Mouse (Mus musculus) kidney, postnatal 4 days (tissue): ENCODE data around the gene Cdk19.
A peak's percentile ranks its signal among the peaks of the same experiment; 100 is the strongest.

Experiments
- DNase-seq, 2 experiments: peaks; one replicate each; pipeline ENCODE4 v3.0.0; 2021; ENCODE audit warnings: mixed read lengths in 2 of 2

The Cdk19 gene

DNA sequence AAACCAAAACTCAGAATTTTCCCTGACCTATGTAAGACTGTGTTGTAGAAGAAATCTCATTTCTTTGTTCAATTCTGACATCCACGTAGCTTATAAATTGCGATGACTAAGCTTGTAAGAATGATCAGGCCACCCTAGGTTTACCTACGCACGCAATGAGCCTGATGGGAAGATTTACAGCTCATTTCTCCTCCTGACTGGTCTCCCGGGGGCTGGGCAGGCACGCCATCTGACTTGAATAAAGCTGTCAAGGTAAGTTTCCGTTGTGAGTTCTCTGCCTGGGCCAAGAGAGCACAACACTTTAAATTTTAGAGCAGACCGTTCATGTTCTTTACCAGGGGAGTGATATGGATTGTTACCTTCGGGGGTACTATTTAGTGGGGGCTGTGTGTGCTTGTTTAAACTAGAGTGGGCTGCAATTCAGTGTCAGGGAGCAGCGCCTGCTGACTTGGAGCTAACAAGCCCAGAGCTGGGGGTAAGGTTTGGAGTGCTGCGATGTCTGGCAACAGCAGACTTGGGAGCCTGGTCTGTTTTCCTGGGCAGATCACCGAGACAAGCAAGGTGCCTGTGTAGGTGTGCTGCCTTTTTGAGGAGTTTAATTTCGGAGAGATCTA, at the start of gene Cdk19:
Cdk19 (plus strand) TSS at position 214 of the 614 bp plus-strand sequence.
- DNase-seq, result peak in 1 of 2 experiments; percentile 19

DNA sequence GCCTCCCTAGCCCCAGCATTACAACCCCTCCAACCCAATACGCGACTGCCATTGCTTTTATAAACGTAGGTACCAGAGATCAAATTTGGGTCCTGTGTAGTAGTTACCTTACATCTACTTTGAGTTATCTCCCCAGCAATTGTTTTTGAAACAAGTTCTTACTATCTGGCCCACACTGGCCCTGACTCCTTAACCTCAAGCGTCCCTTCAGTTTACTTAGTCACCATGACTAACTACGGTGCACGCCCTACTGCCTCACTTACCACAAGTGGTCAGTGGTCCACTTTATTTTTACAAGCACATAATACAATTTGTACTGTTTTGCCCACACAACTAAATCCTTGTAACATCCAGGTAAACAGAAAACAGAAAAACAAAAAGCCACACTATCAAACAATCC, 46.7 kb upstream of the Cdk19 start:
- DNase-seq, result no peak

DNA sequence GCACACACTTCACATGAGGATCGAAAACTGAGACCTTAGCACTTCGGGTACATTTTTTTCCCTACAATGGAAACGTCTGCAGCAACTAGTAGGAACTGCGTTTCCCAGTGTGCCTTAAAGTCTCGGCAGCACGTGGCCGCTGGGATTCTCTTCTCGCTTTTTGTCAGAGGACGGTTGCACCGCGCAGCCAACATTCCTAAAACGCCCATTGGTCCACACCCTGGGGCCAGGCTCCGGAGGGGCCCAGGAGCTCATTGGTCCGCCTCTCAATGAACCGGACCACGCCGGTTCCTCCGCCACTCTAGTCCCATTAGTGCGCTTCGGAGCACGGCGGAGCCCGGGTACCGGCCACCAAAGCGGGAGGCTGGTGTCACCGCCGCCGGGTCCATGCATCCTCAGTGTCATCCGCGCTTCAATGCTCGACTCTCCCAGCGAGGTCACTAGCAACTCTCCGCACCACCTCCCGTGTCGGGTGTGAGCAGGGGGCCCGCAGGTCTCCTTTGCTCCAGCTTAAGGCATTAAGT, 38.7 kb upstream of the Cdk19 start:
- peak; percentile 83 to 91 for DNase-seq

DNA sequence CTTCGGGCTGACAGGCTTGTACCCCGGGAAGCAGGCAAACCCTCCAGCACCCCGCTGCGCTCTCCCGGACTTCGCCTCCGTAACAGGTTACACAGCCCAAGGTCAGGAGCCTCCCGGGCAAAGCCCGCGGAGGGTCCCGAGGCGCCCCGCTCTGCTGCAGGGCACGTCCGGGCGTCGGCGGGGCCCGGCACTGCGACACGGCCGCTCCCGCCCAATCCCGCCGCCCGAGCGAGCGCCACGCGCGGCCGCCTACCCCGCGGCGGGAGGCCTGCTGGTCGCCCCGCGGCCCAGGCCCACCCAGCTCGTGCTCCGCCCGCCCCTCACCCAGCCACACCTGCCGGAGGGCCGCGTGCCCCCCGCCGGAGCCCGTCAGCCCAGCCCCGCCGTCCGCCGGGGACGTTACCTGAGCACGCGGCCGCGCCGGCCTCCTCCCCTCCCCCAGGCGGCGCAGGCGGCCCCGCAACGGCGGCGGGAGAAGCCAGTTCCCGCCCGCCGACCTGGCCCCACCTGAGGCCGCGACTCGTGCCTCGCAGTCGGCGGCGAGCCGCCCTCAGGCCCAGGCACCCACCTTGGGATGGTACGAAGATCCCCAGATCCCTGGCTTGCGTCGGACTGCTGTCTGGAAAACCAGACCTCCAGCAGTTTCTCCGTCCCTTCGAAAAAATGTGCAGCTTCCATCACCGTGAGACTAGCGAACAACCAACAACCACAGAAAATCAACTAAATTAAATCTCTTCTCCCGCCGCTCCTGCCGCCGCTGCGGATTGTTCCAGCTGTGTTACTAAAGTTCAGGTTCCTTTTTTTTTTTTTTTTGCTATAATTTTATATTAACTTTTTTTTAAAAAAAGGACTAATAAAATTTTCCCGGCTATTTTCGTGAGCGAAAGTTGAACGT, 37.9 kb upstream of the Cdk19 start:
- peak; percentile 51 to 70 for DNase-seq

DNA sequence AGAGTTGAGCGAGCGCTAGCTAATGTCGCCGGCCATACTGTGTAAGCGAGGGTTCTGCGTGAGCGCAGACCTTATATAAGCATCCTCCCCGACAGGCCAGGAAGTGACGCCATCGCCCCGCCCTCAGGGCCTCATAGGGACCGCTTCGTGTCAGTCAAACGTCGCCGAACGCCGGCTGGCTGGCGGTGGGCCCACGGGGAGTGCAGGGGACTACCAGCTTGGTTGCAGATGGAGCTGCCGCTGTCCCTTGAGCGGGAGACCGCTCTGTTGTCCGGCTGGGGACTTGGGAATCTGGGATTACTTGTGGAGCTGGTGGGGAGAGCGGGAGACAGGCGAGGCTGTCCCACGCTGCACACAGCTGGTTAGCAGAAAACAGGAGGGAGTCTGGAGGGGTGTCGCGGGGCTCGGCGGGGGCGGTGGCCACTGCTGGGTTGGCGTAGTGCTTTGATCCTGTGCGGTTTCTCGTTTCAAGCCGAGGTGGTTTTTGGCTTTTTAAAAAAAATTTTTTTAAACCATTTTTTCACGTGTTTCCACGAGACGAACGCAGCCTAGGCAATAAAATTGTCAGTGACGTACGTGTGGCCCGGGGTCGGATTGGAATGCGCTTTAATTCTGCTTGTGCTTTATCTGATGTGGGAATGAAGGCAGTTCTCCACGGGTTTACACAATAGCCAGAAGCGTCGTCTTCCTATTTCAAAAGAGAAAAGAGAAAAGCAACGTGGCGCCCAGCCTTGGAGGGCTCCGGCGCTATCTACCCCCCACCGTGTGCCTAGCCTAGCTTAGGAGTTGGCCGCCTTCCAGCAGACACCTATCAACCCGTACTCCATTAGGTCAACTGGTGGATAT, 37.0 kb upstream of the Cdk19 start, which contains the start of gene Amd1:
Amd1 (minus strand) TSS at position 47 of the 846 bp plus-strand sequence.
- peak; percentile 100 for DNase-seq

DNA sequence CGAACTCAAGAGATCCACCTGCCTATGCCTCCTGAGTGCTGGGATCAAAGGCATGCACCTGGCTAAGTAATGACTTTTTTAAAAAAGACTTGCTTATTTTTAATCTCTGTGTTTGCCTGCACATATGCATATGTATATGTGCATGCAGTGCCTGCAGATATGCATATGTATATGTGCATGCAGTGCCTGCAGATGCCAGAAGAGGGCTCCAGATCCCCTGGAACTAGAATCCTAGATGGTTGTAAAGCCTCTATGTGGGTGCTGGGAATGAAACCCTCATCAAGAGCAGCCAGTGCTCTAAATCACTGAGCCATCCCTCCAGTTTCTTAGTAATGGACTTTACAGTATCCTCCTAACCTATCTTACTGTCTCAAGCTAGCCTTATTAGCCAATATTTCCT, 33.4 kb upstream of the Cdk19 start:
- peak in 1 of 2 experiments; percentile 14 for DNase-seq

DNA sequence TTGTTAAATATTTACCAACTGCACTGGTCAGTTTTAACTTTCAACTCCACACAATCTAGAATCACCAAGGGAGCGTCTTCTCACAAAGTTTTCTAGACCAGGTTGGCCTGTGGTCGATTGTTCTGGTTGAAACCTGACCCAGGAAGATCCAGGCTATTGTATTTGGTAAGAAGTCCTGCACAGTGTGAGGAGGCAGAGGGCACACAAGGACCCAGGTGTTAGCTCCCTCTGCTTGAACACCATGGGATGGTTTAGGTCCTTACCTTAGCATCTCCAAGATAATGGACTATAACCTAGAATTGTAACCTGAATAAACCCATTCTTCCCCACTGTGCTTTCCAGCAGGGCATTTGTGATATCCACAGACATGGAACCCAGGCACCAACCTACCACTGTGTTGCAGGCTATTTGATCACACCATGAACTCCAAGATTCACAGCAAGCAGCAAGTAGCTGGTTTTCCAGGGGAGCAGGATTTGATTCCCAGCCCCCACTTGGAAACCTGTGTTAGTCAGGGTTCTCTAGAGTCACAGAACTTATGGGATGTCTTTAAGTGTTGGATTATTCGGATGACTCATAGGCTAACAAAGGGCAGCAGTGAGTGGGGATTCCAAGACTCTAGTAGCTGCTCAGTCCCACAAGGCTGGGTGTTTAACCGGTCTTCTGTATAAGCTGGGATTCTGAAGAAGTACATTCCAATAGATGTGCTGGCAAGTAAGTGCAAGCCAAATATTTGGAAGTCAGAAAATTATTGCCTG, 31.4 kb upstream of the Cdk19 start:
- no peak for DNase-seq

DNA sequence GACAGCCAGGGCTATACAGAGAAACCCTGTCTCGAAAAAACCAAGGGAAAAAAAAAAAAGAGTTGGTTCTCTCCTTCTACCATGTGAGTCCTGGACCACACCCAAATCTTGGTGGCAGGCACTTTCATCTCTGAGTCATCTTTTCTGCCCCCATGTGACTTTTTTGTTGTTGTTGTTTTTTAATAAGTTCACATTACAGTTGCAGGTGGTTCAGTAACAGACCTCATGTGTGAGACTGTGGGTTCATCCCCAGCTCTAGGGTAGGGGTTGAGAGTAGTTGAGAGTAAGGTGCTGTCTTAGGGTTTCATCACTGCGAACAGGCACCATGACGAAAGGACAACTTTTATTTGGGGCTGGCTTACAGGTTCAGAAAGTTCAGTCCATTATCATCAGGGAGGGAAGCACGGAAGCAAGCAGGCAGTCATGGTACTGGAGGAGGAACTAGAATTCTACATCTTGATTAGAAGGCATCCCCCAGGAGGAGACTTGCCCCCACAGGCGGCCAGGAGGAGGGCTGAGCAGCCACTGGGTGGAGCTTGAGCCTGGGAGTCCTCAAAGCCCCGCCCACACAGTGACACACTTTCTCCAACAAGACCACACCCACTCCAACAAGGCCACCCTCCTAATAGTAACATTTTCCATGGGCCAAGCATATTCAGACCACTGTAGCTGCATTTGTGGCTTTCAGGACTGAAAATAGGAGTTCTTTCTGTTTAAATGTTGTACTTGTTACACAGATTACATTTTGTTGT, 29.3 kb upstream of the Cdk19 start:
- DNase-seq, result peak; percentile 16 to 39

DNA sequence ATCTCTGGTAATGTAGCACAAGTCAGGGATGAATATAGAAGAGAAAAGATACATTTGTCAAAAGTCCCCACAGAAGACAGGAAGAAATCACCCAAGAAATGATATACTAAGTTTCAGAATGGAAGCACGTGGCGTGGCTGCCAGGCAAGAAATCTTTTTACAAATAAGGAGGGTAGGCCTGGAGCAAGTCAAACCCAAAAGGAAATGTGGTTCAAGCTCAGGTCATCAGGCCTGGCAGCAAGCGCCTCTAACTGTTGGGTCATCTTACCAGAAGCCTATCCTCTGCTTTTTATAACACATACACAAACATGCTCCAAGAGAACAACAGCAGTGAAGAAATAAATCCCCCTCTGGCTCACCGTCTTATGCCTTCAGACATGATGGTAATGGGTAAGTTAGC, 26.6 kb upstream of the Cdk19 start:
- DNase-seq, result no peak

DNA sequence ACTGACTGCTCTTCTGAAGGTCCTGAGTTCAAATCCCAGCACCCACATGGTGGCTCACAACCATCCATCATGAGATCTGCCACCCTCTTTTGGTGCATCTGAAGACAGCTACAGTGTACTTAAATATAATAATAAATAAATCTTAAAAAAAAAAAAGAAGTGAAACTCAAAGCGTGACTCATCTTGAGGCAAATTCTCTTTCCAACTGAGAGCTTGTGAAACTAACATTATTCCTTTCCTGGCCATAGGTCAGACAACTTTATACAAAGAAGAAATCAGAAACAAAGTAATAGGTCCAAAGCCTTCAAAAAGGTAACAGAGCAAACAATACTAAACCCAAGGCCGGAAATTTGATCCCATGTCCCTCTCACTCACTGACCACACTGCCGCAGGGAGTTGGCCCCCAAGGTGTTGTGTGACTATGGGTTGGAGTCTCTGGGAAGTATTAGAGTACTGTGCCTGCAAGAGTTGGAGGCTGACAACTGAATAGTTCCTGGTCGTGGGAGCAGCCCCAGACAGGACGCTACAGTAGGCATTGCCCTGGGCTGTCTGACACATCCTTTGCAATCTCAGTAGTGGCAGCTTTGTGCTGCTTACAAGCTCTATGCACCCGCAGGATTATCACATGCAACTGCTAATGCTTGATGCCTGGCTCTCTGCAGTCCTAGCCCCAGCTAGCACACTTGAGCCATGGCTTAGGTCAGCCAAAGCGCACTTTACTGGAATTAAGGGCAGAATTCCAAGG, 22.4 kb upstream of the Cdk19 start:
- no peak for DNase-seq

DNA sequence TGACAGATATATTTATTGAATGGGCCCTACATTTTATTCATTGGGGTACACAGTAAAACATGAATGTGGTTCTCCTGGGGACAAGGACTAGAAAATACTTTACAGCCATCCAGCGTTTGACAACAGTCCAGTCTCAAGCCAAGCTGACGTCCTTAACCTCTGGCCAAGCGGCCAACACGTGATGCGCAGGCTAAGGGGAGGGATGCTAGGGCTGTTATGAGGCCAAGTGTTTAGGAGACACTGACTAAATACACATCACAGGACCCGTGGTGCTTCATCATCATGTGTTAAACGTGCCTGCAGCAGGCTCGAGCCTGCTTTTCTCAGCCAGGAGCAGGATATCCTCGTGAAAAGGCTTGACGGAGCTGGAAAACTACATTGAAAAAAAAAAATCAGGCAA, 19.1 kb upstream of the Cdk19 start:
- DNase-seq, result no peak

DNA sequence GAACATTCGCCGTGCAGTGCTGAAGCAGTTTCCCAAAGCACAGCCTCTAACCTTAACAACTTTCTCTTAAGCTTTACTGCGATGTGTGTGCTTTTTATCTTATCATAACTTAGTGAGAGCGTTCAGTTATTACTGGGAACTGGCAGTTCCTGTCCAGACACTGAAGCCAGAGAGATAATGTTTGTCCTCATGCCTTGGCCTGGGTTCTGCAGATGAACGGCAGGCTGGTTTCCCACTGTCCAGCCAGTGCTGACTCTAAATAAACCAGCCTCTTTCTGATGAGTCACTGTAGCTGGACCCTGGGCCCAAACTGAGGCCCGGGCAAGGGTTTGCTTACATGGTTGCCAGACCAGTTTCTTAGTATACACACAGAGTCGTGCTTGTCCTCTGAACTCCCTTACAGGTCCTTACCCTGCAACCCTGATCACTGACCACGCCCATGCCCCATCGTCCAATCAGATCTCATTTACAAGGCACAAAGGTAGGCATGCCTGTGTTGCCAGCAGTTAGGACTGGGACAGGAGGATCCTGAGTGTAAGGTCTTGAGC, 11.3 kb upstream of the Cdk19 start:
- DNase-seq, result no peak

DNA sequence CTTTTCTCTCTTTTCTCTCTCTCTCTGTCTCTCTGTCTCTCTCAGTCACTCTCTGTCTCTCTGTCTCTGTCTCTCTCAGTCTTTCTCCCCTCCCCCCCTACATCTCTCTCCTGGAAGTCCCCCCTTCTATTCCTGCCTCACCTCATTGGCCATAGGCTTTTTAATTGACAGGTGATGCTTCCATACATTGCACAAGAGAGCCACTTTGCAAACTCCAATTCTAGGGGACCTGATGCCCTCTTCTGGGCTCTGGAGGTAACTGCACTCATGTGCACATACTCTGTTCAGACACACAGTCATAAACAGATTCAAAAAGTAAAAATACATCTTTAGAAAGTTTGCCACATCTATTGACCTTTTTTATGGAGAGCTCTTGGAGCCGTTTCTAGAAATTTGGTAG, 9.1 kb upstream of the Cdk19 start:
- DNase-seq, result no peak

DNA sequence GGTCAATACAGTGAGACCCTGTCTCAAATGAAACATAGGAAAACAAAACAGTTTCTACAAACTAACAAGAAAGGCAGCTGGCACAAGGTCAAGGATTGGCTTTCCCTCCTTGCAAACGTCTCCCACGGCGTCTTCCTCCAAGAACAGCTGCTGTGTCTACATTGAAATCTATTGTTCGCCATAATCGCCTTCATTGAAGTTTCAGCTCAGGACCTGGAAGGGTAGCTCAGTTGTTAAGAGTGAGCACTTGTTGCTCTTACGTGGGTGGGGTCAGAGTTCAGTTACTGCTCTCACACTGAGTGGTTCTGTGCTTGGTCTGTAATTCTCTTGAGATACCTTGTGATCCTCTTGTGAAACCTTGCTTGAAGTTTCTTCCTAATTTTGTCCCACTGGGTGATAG, 6.5 kb upstream of the Cdk19 start:
- no peak for DNase-seq

DNA sequence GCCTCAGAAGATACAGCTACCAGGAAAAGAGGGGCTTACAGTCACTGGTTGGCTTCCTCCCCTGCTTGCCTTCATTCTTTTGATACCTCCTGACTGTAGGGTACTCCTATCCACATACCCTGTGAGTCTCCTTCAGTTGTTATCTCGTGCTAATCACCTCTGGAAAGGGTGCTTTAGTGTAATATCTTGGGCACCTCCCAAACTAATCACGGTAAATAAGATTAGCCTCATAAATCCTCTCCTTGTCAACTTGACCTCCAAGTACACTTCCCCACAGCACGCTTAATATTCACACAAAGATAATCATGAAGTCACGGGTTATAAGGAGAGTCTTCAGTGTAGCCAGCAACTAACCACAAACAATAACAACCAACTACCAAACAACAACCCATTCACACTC, 2.7 kb downstream of the Cdk19 start:
- no peak for DNase-seq

DNA sequence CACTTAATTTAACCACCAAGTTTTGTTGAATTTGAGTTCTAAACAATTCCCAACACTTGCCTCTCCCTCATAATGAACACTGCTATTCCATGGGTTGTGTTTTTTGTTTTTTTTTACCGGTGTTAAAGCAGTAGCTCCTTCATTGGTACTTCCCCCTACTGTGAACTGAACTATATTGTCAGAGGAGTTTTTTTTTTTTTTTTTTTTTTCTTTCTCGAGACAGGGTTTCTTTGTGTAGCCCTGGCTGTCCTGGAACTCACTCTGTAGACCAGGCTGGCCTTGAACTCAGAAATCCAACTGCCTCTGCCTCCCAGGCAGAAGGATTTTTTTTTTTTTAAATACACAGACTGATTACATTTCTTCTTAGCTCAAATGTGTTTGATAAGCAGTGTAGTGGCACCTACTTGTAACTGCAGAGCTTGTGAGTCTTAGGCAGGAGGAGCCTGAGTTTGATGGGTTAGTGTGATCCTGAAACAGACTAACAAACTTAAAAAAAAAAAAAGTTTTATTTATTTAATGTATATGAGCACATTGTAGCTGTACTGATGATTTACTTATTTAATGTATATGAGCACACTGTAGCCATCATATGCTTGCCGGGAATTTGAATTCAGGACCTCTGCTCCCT, 7.5 kb downstream of the Cdk19 start:
- no peak for DNase-seq

DNA sequence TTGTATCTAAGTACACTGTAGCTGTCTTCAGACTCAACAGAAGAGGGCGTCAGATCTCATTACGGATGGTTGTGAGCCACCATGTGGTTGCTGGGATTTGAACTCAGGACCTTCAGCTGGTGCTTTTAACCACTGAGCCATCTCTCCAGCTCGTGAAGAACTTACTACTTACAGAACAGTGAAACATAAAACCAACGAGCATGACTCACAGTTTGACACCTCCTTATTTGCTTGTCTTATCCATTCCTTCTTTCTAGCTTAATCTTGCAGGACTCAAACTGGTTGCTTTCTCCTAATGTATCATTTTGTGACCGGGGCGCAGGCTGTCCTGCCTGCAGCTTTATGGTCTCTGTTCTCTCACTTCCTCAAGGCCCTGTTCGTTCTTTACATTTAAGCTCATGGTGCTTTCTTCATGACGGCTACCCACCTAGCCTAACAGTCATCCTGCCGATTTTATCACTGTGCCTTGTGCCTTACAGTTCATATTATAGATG, 8.1 kb downstream of the Cdk19 start:
- DNase-seq, result no peak

DNA sequence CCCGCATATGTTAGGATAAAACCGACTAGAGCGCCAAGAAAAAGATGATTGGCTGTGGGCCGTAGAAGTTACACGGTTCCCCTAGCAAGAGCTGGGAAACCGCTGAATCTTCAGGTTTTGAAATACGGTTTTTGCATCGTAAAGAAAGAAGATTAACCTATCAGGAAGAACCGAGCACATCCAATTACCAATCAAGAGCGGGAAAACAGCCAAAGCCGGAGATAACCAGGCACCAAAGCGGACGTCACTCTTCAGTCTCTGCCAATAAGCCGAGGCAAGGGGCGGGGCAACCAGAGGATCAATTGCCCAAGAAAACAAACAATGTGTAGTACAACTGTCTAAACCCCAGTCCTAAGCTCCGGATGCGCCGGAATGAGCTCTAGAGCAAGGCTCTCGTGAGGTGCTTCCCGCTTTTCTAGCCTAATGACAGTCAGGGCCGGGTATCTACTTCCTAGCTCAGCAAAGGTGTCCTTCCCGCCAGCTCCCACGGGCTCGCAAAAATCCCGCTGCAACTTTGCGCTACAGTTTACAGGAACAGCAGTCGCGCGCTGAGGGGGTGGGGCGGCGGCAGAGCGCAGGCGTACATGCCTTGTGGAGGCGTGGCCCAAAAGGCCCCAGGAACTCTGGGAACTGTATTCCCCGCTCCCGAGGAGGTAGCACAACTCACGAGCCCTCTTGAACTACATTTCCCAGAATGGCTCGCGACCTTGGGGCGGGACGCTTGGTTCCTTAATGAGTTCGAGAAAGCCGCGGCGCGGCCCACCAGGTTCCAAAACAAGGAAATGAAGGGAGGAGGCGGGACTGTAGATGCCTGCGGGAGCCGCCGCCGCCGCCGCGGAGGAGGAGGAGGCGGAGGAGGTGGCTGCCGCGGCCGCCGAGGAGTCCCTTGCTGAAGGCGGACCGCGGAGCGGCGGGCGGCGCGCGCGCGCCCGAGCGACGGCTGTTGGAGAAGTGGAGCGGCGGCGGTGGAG, 9.5 kb downstream of the Cdk19 start:
- peak; percentile 96 to 98 for DNase-seq
